Mouse (Mus musculus) ovary, postnatal 36 days (tissue): ENCODE data around the gene H2-Q7.
"Not testable (repeated sequence)": the region's sequence is repeated elsewhere in the genome, so short reads cannot be mapped to it uniquely, and the experiment has no call there.

Experiments
- DNase-seq: peaks from one replicate; pipeline ENCODE4 v3.0.0; 2022; ENCODE audit warnings: low spot score, mixed read lengths

The H2-Q7 gene

GRCm38 (mm10) chr17:35438885-35439284 is at the start of gene H2-Q7:
Gene H2-Q7, plus strand, starts transcription at chr17:35439155.
- peak; percentile 49 for DNase-seq

GRCm38 (mm10) chr17:35389796-35390195 is 49.2 kb upstream of the H2-Q7 start:
- DNase-seq = not testable (repeated sequence)

- not testable (repeated sequence) for DNase-seq
Observed at GRCm38 (mm10) chr17:35392671-35393070, 46.3 kb upstream of the H2-Q7 start.

- DNase-seq = not testable (repeated sequence)
Observed at GRCm38 (mm10) chr17:35393864-35394800, 44.8 kb upstream of the H2-Q7 start.

GRCm38 (mm10) chr17:35396956-35397355 is 42.0 kb upstream of the H2-Q7 start:
- DNase-seq = not testable (repeated sequence)

- DNase-seq = not testable (repeated sequence)
Observed at GRCm38 (mm10) chr17:35413057-35413456, 25.9 kb upstream of the H2-Q7 start.

GRCm38 (mm10) chr17:35415273-35416129 is 23.5 kb upstream of the H2-Q7 start:
- DNase-seq = not testable (repeated sequence)

- DNase-seq = no peak
Observed at GRCm38 (mm10) chr17:35418772-35419171, 20.2 kb upstream of the H2-Q7 start.

- not testable (repeated sequence) for DNase-seq
Observed at GRCm38 (mm10) chr17:35419564-35419963, 19.4 kb upstream of the H2-Q7 start.

GRCm38 (mm10) chr17:35420206-35420810 is 18.6 kb upstream of the H2-Q7 start:
- DNase-seq = not testable (repeated sequence)

- DNase-seq = not testable (repeated sequence)
Observed at GRCm38 (mm10) chr17:35421331-35421730, 17.6 kb upstream of the H2-Q7 start.

GRCm38 (mm10) chr17:35422360-35422759 is 16.6 kb upstream of the H2-Q7 start:
- not testable (repeated sequence) for DNase-seq

GRCm38 (mm10) chr17:35423131-35423810 is 15.7 kb upstream of the H2-Q7 start:
- not testable (repeated sequence) for DNase-seq

- DNase-seq = not testable (repeated sequence)
Observed at GRCm38 (mm10) chr17:35424106-35424505, 14.8 kb upstream of the H2-Q7 start.

GRCm38 (mm10) chr17:35424624-35425416 is 14.1 kb upstream of the H2-Q7 start, which contains the start of gene H2-Q6:
Gene H2-Q6, plus strand, starts transcription at chr17:35424850.
- DNase-seq = peak; percentile 47

- DNase-seq = peak; percentile 14
Observed at GRCm38 (mm10) chr17:35425474-35425873, 13.5 kb upstream of the H2-Q7 start.

- DNase-seq = not testable (repeated sequence)
Observed at GRCm38 (mm10) chr17:35428883-35429282, 10.1 kb upstream of the H2-Q7 start.

- DNase-seq = not testable (repeated sequence)
Observed at GRCm38 (mm10) chr17:35430671-35431070, 8.3 kb upstream of the H2-Q7 start.

- DNase-seq = peak; percentile 2
Observed at GRCm38 (mm10) chr17:35432167-35432566, 6.8 kb upstream of the H2-Q7 start.

- DNase-seq = peak; percentile 2
Observed at GRCm38 (mm10) chr17:35434836-35435235, 4.1 kb upstream of the H2-Q7 start.
